ENCODE assay signal across 8 mouse cellular contexts in the genomic region with DNA sequence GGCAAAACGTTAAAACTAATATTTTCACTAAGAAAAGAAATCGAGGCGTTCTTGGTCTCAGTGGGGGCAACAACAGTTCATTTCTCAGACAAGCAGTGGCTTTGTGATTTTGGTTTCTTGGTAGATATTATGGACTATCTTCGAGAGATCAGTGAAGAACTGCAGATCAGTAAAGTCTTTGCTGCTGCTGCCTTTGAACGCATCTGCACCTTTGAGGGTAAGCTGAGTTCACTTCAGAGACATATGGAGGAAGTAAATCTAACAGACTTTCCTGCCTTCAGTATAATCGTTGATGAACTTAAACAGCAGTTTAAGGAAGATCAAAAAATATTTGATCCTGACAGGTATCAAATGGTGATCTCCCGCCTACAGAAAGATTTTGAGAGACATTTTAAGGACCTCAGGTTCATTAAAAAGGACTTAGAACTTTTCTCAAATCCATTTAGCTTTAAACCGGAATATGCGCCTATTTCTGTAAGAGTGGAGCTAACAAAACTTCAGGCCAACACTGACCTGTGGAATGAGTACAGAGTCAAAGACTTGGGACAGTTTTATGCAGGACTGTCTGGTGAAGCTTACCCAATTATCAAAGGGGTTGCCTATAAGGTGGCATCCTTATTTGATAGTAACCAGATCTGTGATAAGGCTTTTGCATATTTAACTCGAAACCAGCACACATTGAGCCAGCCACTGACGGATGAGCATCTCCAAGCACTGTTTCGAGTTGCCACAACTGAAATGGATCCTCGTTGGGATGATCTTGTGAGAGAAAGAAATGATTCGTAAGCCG. TPM values are rescaled to one million over a fixed set of nuclear protein-coding genes. Genes with fewer than 3 reads are reported as not detected.
DNase-seq lines count a peak whose midpoint lies in the region; ATAC-seq and TF ChIP-seq lines count a peak whose summit lies in the region.

No protein-coding gene starts in this region.

- ATAC-seq in kidney, embryonic 14.5 days (ENCODE audit: low FRiP score, low TSS enrichment) = no peak
- no peak for ATAC-seq in intestine, embryonic 16.5 days

- H3K36me3 ChIP-seq in kidney, embryonic 14.5 days (ENCODE audit: control insufficient read depth, insufficient read depth, low read length) = peaks cover 28% of the 10 kb centered on the region
- no peaks in the 10 kb centered on the region for H3K36me3 ChIP-seq in intestine, embryonic 16.5 days (ENCODE audit: control insufficient read depth, insufficient read depth, low read length)

- H3K27me3 ChIP-seq in kidney, embryonic 14.5 days (ENCODE audit: control insufficient read depth, insufficient read depth, low read length) = no peaks in the 10 kb centered on the region
- no peaks in the 10 kb centered on the region for H3K27me3 ChIP-seq in intestine, embryonic 16.5 days (replicated peaks; ENCODE audit: control insufficient read depth, insufficient read depth, low read length)

- H3K4me1 ChIP-seq in kidney, embryonic 14.5 days (ENCODE audit: control insufficient read depth, insufficient read depth, low read length) = peaks cover 30% of the 10 kb centered on the region
- peaks cover 10% of the 10 kb centered on the region; the same call in 1 of the 2 replicates for H3K4me1 ChIP-seq in brown adipose tissue, adult 24 weeks (ENCODE audit: control insufficient read depth, insufficient read depth, insufficient read length, low read length)
- H3K4me1 ChIP-seq in intestine, embryonic 16.5 days (ENCODE audit: control insufficient read depth, insufficient read depth, low read length) = peaks cover 20% of the 10 kb centered on the region
- H3K4me1 ChIP-seq in olfactory bulb, adult 2 months (ENCODE audit: control insufficient read depth, insufficient read depth, low read length) = peaks cover 3% of the 10 kb centered on the region

- peak overlapping the region; percentile 87 for H3K4me3 ChIP-seq in kidney, embryonic 14.5 days (ENCODE audit: low read length)
- H3K4me3 ChIP-seq in brown adipose tissue, adult 24 weeks (ENCODE audit: insufficient read depth, low read depth, low read length) = peak overlapping the region; percentile 80
- H3K4me3 ChIP-seq in intestine, embryonic 16.5 days (ENCODE audit: low read length) = peak overlapping the region; percentile 93
- peak overlapping the region; percentile 67 for H3K4me3 ChIP-seq in olfactory bulb, adult 2 months (ENCODE audit: insufficient read depth, low read depth, low read length)

- H3K4me2 ChIP-seq in kidney, embryonic 14.5 days (replicated peaks; ENCODE audit: low read depth, low read length) = peak overlapping the region; percentile 70
- H3K4me2 ChIP-seq in intestine, embryonic 16.5 days (ENCODE audit: low read depth, low read length) = peak overlapping the region; percentile 54

- no peak for DNase-seq in kidney, postnatal 4 days
- no peak for DNase-seq in right cerebral cortex, adult 2 months (ENCODE audit: low spot score in 2 of 2)
- DNase-seq in cerebellum, postnatal 14 days = no peak
- DNase-seq in urinary bladder, postnatal 4 days (ENCODE audit: low spot score in 2 of 2) = no peak

- no peak for TF ChIP-seq POLR2A in olfactory bulb, adult 2 months (IDR thresholded peaks at IDR 0.05; ENCODE audit: insufficient read depth, low read depth, low read length)

- 63% methylated on average over 15 of the region's 15 CpGs for WGBS in kidney, embryonic 14.5 days
- 58% methylated on average over 15 of the region's 15 CpGs for WGBS in intestine, embryonic 16.5 days
- 49% methylated on average over 15 of the region's 15 CpGs for WGBS in olfactory bulb, adult 2 months

- H3K27ac ChIP-seq in kidney, embryonic 14.5 days (ENCODE audit: low read depth, low read length) = no peak overlapping the region
- peak overlapping the region; percentile 19; the same call in 1 of the 2 replicates for H3K27ac ChIP-seq in brown adipose tissue, adult 24 weeks (replicated peaks; ENCODE audit: low read depth, low read length)
- H3K27ac ChIP-seq in intestine, embryonic 16.5 days (ENCODE audit: low read length) = no peak overlapping the region
- no peak overlapping the region for H3K27ac ChIP-seq in olfactory bulb, adult 2 months (ENCODE audit: insufficient read depth, low read depth, low read length)

- no peak for TF ChIP-seq CTCF in olfactory bulb, adult 2 months (IDR thresholded peaks at IDR 0.05; ENCODE audit: insufficient read depth, low read depth, low read length)

- no peaks in the 10 kb centered on the region for H3K9me3 ChIP-seq in kidney, embryonic 14.5 days (ENCODE audit: control insufficient read depth, low read length)
- H3K9me3 ChIP-seq in intestine, embryonic 16.5 days (ENCODE audit: control insufficient read depth, low read length) = no peaks in the 10 kb centered on the region

- peak overlapping the region; percentile 87; the same call in 1 of the 2 replicates for H3K9ac ChIP-seq in kidney, embryonic 14.5 days (ENCODE audit: low read depth, low read length)
- peak overlapping the region; percentile 97 for H3K9ac ChIP-seq in intestine, embryonic 16.5 days (ENCODE audit: low read depth, low read length)

RNA-seq across cellular contexts. Expression of gene Epm2aip1, which starts 1.5 kb away (rescaled TPM):
- polyA plus RNA-seq in kidney, embryonic 14.5 days (2014; fragmentation: Nextera tagmentation; extraction: Ambion mirVana) = 21.6 and 36.5 TPM in 2 replicates
- 9.2 and 10.7 TPM in 2 replicates for polyA plus RNA-seq in brown adipose tissue, adult 24 weeks (2012; ENCODE audit: insufficient read depth, insufficient read length, missing spikeins)
- polyA plus RNA-seq in intestine, embryonic 16.5 days (2015; fragmentation: Nextera tagmentation; extraction: Ambion mirVana) = 16.2 and 17.6 TPM in 2 replicates
- polyA plus RNA-seq in olfactory bulb, adult 2 months (2012; ENCODE audit: insufficient read depth, insufficient read length, low replicate concordance, missing spikeins) = 80.5 TPM in 1 of 2 replicates, not detected in the other

RNA-seq across cellular contexts. Expression of gene Mlh1, which starts 1.6 kb away (rescaled TPM):
- 27.2 and 40.1 TPM in 2 replicates for polyA plus RNA-seq in kidney, embryonic 14.5 days (2014; fragmentation: Nextera tagmentation; extraction: Ambion mirVana)
- 10.0 and 10.5 TPM in 2 replicates for polyA plus RNA-seq in brown adipose tissue, adult 24 weeks (2012; ENCODE audit: insufficient read depth, insufficient read length, missing spikeins)
- 41.7 and 43.3 TPM in 2 replicates for polyA plus RNA-seq in intestine, embryonic 16.5 days (2015; fragmentation: Nextera tagmentation; extraction: Ambion mirVana)
- not detected in 2 replicates for polyA plus RNA-seq in olfactory bulb, adult 2 months (2012; ENCODE audit: insufficient read depth, insufficient read length, low replicate concordance, missing spikeins)

RNA-seq across cellular contexts. Expression of gene Trank1, which starts 38.3 kb away (rescaled TPM):
- 0.24 and 0.31 TPM in 2 replicates for polyA plus RNA-seq in kidney, embryonic 14.5 days (2014; fragmentation: Nextera tagmentation; extraction: Ambion mirVana)
- not detected in 2 replicates for polyA plus RNA-seq in brown adipose tissue, adult 24 weeks (2012; ENCODE audit: insufficient read depth, insufficient read length, missing spikeins)
- 0.22 and 0.23 TPM in 2 replicates for polyA plus RNA-seq in intestine, embryonic 16.5 days (2015; fragmentation: Nextera tagmentation; extraction: Ambion mirVana)
- polyA plus RNA-seq in olfactory bulb, adult 2 months (2012; ENCODE audit: insufficient read depth, insufficient read length, low replicate concordance, missing spikeins) = 43.4 and 47.9 TPM in 2 replicates

Comparison
In these comparisons a context has a peak if more than half of its experiments do, and no peak if none do; other contexts are left out.
1. RNA of gene Mlh1, which starts 1.6 kb away (polyA plus RNA-seq): 41.7 to 43.3 TPM in intestine, embryonic 16.5 days, 27.2 to 40.1 TPM in kidney, embryonic 14.5 days and 10.0 to 10.5 TPM in brown adipose tissue, adult 24 weeks; not detected in olfactory bulb, adult 2 months; every median in the first group is over 10 times any median in the second.
2. RNA of gene Trank1, which starts 38.3 kb away (polyA plus RNA-seq): 43.4 to 47.9 TPM in olfactory bulb, adult 2 months; 0.24 to 0.31 TPM in kidney, embryonic 14.5 days, 0.22 to 0.23 TPM in intestine, embryonic 16.5 days and not detected in brown adipose tissue, adult 24 weeks; every median in the first group is over 10 times any median in the second.
3. Peak in every context shown above with its lines, with median percentiles within 50 percentile points of each other: H3K4me3 ChIP-seq.